Mouse (Mus musculus) forebrain, embryonic 12.5 days (tissue): Measurements from ENCODE around the gene Igsf3. TPM values are rescaled to one million over a fixed set of nuclear protein-coding genes. Genes with fewer than 3 reads are reported as not detected.
"Not testable (repeated sequence)": the region's sequence is repeated elsewhere in the genome, so short reads cannot be mapped to it uniquely, and the experiment has no call there.

Experiments used
- ATAC-seq: fragments of 200-750 bp; cut with Nextera tagmentation; 2 replicates; pipeline ENCODE4 v1.8.0; 2017; ENCODE audit warnings: moderate TSS enrichment; ENCODE audit not compliant: low FRiP score
- H3K27ac ChIP-seq: fragments of 300-500 bp; sonication (generic); 2 replicates; pipeline ENCODE4 v1.5.1; 2016; ENCODE audit warnings: mild to moderate bottlenecking
- H3K27me3 ChIP-seq: fragments of 300-500 bp; sonication (generic); 2 replicates; pipeline ENCODE4 v1.6.1; 2016; ENCODE audit warnings: mild to moderate bottlenecking
- H3K36me3 ChIP-seq: fragments of 300-500 bp; sonication (generic); replicated peaks from 2 replicates; pipeline ENCODE4 v1.6.1; 2016; ENCODE audit warnings: mild to moderate bottlenecking
- H3K4me1 ChIP-seq: fragments of 300-500 bp; sonication (generic); 2 replicates; pipeline ENCODE4 v1.6.1; 2016
- H3K4me2 ChIP-seq: fragments of 300-500 bp; sonication (generic); 2 replicates; pipeline ENCODE4 v1.6.1; 2016; ENCODE audit warnings: mild to moderate bottlenecking, moderate library complexity
- H3K4me3 ChIP-seq: fragments of 300-500 bp; sonication (generic); replicated peaks from 2 replicates; pipeline ENCODE4 v1.5.1; 2016; ENCODE audit warnings: mild to moderate bottlenecking
- H3K9ac ChIP-seq: fragments of 300-500 bp; sonication (generic); 2 replicates; pipeline ENCODE4 v1.6.1; 2016; ENCODE audit warnings: mild to moderate bottlenecking
- H3K9me3 ChIP-seq: fragments of 300-500 bp; sonication (generic); 2 replicates; pipeline ENCODE4 v1.6.1; 2016
- WGBS: fragments of 180-500 bp; shearing (Covaris S2); methylation state at CpG from one replicate; pipeline ENCODE4 v1.1.7; 2016; 5-methylcytosine and 5-hydroxymethylcytosine counted together
- polyA plus RNA-seq: library from polyadenylated mRNA; unstranded; fragments of >200 nt; fragmentation: Nextera tagmentation; extraction: Ambion mirVana; gene quantifications from 2 replicates; pipeline ENCODE4 v1.2.1, GENCODE M21; 2016

Igsf3 gene
- polyA plus RNA-seq, 1 experiment from 2014 or later, result 27.8 TPM

GRCm38 (mm10) chr3:101410745-101411144 lies 33.9 kb downstream of the Igsf3 start:
- no peak for ATAC-seq
- WGBS, result 34% methylated on average over 3 of the region's 3 CpGs
- Histone ChIP-seq H3K4me1 (peaks cover 38% of the 10 kb centered on the region), H3K9me3 (no peaks in the 10 kb centered on the region), H3K4me3 (no peak overlapping the region), H3K27me3 (no peaks in the 10 kb centered on the region), H3K36me3 (no peaks in the 10 kb centered on the region), H3K27ac (no peak overlapping the region), H3K9ac (no peak overlapping the region), H3K4me2 (no peak overlapping the region)

DNA sequence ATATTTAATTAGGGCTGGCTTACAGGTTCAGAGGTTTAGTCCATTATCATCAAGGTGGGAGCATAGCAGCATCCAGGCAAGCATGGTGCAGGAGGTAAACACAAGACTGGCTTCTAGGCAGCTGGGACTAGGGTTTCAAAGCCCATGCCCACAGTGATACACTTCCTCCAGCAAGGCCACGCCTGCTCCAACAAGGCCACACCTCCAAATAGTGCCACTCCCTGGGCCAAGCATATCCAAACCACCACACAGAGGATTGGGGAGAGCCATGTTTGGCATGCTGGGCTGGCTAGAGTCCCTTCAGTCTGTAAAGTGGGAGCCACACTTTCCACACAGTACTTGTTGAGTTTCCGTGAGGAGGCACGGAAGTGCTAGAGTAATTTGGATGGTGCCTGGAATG lies 34.7 kb downstream of the Igsf3 start:
- Histone ChIP-seq H3K27me3 (no peaks in the 10 kb centered on the region), H3K9me3 (no peaks in the 10 kb centered on the region), H3K4me1 (peaks cover 39% of the 10 kb centered on the region), H3K4me2 (no peak overlapping the region), H3K9ac (no peak overlapping the region), H3K36me3 (no peaks in the 10 kb centered on the region), H3K4me3 (no peak overlapping the region), H3K27ac (no peak overlapping the region)
- WGBS, result 85% methylated on average over 3 of the region's 3 CpGs
- ATAC-seq, result no peak

GRCm38 (mm10) chr3:101412115-101412514 lies 35.2 kb downstream of the Igsf3 start:
- WGBS, result 75% methylated on average over 6 of the region's 6 CpGs
- no peak overlapping the region for H3K4me2 ChIP-seq
- H3K36me3 ChIP-seq, result no peaks in the 10 kb centered on the region
- ATAC-seq, result no peak
- H3K27ac ChIP-seq, result no peak overlapping the region
- no peaks in the 10 kb centered on the region for H3K9me3 ChIP-seq
- H3K4me1 ChIP-seq, result peaks cover 43% of the 10 kb centered on the region
- H3K27me3 ChIP-seq, result no peaks in the 10 kb centered on the region
- H3K4me3 ChIP-seq, result no peak overlapping the region
- no peak overlapping the region for H3K9ac ChIP-seq

GRCm38 (mm10) chr3:101413013-101413412 lies 36.1 kb downstream of the Igsf3 start:
- ATAC-seq, H3K4me3 ChIP-seq, H3K4me2 ChIP-seq, H3K9ac ChIP-seq, H3K27ac ChIP-seq, H3K27me3 ChIP-seq, H3K36me3 ChIP-seq, H3K9me3 ChIP-seq: not testable (repeated sequence)
- peaks cover 43% of the 10 kb centered on the region for H3K4me1 ChIP-seq
- 91% methylated on average over 5 of the region's 5 CpGs for WGBS

DNA sequence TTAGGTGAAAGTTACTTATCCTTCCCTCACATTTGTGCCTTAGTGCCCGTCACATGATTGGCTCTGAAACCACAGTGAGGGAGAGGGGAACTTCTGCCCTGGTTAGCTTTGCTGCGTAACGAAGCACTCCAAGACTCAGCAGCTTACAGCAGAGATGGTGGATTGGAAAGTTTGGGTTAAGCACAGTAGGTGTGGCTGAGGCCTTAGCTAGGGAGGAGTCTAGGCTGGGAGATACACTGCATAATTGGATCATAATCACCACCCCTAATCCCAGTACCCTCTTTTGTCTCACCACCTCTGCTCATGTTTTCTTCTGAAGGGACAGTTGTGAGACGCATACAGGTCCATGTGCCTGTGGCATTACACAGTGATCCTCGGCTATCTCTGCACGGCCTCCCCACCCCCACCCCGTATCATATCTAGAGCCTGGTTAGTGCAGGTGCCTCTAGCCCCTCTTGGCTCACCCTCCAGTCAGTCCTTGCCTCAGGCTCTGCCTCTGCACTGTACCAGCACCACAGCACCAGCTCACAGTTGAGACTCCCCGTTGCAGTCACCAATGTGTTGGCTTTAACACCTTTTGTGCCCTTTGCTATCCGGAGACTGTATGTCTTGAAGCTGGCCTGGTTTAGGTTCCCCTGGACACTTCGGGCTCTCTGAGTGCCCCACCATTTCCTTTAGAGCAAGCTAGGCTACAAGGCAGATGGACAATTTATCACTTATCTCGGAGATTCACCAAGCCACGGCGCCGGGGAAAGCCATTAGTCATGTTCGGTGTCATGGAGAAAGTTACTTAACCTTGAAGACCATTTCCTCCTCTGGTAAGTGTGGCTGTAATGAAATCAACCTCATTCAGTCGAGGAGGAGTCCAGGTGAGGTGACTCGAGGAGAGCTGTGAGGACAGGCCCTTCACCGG lies 42.1 kb downstream of the Igsf3 start:
- Histone ChIP-seq H3K9ac (no peak overlapping the region), H3K9me3 (no peaks in the 10 kb centered on the region), H3K4me2 (no peak overlapping the region), H3K36me3 (no peaks in the 10 kb centered on the region), H3K4me1 (peaks cover 24% of the 10 kb centered on the region; the same call in 1 of the 2 replicates), H3K27me3 (no peaks in the 10 kb centered on the region), H3K27ac (no peak overlapping the region), H3K4me3 (no peak overlapping the region)
- 89% methylated on average over 18 of the region's 18 CpGs for WGBS
- ATAC-seq, result no peak

- H3K9me3 ChIP-seq, result no peaks in the 10 kb centered on the region
- H3K4me2 ChIP-seq, result no peak overlapping the region
- 85% methylated on average over 10 of the region's 10 CpGs for WGBS
- peaks cover 28% of the 10 kb centered on the region for H3K4me1 ChIP-seq
- no peak overlapping the region for H3K27ac ChIP-seq
- H3K4me3 ChIP-seq, result no peak overlapping the region
- no peak for ATAC-seq
- no peaks in the 10 kb centered on the region for H3K36me3 ChIP-seq
- no peak overlapping the region for H3K9ac ChIP-seq
- H3K27me3 ChIP-seq, result no peaks in the 10 kb centered on the region
These were observed 42.7 kb downstream of the Igsf3 start for GRCm38 (mm10) chr3:101419653-101419994.

DNA sequence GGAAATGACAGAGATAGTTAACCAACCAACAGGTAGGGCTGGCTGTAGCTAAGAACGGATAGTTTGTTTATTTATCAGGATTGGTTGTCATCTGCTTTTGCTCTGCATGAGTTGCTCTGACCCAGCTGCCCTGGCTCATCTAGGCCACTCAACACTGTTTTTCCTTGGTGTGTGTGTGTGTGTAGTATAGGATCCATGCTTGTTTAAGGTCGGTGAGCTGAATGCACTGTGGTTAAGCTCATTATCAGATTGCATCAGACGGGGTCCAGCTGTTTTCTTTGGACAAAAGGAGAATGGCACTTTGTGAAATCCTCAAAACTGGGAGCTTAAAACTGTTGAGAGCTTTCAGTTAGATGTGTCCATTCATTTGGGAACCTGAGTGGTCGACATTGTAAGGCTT lies 46.3 kb downstream of the Igsf3 start:
- Histone ChIP-seq H3K27me3 (no peaks in the 10 kb centered on the region; the same call in 1 of the 2 replicates), H3K4me1 (peaks cover 30% of the 10 kb centered on the region), H3K27ac (no peak overlapping the region), H3K4me3 (no peak overlapping the region), H3K9ac (no peak overlapping the region), H3K9me3 (no peaks in the 10 kb centered on the region), H3K36me3 (peaks cover 5% of the 10 kb centered on the region; the same call in 1 of the 2 replicates), H3K4me2 (no peak overlapping the region)
- whole genome bisulfite sequencing, result 23% methylated on average over 4 of the region's 4 CpGs
- no peak for ATAC-seq

GRCm38 (mm10) chr3:101424295-101424885 lies 47.5 kb downstream of the Igsf3 start:
- Histone ChIP-seq H3K9me3 (no peaks in the 10 kb centered on the region), H3K4me2 (no peak overlapping the region), H3K9ac (no peak overlapping the region), H3K4me1 (peaks cover 25% of the 10 kb centered on the region), H3K36me3 (peaks cover 5% of the 10 kb centered on the region; the same call in 1 of the 2 replicates), H3K4me3 (no peak overlapping the region), H3K27me3 (no peaks in the 10 kb centered on the region; the same call in 1 of the 2 replicates), H3K27ac (no peak overlapping the region)
- WGBS, result 90% methylated on average over 10 of the region's 10 CpGs
- no peak for ATAC-seq

DNA sequence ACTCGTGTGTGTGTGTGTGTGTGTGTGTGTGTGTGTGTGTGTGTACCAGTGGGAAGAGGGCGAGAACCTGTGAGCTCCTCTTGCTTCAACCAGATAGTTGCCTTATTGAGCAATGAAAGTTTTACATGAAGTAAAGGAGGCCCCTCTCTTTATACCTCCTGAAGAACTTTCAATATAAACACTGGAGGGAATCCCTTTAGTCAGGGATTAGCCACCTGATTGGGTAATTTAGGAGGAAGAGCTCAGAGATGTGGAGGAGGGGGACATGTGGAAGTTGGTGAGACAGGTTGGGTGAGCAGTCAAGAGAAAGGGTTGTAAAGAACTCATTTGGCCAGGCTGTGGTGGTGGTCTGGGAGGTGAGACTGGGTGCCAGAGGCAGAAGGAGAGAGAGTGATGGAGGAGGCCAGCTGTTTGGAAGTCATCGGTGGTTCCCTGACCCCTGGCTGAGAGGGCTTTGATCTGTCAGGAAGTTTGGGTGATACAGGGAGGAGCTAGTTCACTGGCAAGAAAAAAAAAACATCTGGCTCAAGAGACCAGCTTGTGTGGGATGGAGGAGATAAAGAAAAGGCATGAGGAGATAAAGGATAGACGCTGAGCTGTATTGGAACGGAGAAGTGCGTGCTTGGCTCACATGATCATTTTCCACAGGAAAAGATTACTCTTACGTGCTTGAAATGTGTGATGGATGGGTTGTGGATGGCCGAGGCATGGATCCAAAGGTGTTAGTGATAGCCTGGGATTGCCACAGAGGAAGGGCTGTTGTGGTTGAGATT lies 53.3 kb downstream of the Igsf3 start:
- Histone ChIP-seq H3K36me3 (peaks cover 5% of the 10 kb centered on the region; the same call in 1 of the 2 replicates), H3K4me2 (no peak overlapping the region), H3K9ac (no peak overlapping the region), H3K4me3 (no peak overlapping the region), H3K27ac (no peak overlapping the region), H3K4me1 (peaks cover 2% of the 10 kb centered on the region; the same call in 1 of the 2 replicates), H3K9me3 (no peaks in the 10 kb centered on the region), H3K27me3 (no peaks in the 10 kb centered on the region; the same call in 1 of the 2 replicates)
- ATAC-seq, result no peak
- WGBS, result 90% methylated on average over 8 of the region's 8 CpGs

DNA sequence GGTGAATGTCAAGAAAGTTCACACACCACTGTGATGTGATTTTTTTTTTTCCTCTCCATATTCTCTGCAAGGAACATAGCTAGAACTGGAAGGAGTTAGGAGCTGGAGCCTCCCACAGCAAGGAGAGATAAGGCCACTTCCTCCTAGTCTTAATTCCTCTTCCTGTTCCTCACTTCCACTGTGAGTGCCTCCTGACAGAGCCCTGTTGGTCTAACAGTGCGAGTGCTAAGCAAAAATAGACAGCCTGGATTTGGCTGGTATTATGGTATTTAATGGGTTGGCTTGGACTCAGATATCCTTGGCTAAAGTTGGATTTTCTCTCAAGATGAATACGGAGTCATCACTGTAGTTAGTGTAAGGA lies 53.9 kb downstream of the Igsf3 start:
- Histone ChIP-seq H3K27ac (no peak overlapping the region), H3K9ac (no peak overlapping the region), H3K9me3 (no peaks in the 10 kb centered on the region), H3K4me3 (no peak overlapping the region), H3K4me2 (no peak overlapping the region), H3K36me3 (peaks cover 10% of the 10 kb centered on the region), H3K4me1 (no peaks in the 10 kb centered on the region), H3K27me3 (no peaks in the 10 kb centered on the region; the same call in 1 of the 2 replicates)
- WGBS, result 94% methylated on average over 2 of the region's 2 CpGs
- no peak for ATAC-seq

DNA sequence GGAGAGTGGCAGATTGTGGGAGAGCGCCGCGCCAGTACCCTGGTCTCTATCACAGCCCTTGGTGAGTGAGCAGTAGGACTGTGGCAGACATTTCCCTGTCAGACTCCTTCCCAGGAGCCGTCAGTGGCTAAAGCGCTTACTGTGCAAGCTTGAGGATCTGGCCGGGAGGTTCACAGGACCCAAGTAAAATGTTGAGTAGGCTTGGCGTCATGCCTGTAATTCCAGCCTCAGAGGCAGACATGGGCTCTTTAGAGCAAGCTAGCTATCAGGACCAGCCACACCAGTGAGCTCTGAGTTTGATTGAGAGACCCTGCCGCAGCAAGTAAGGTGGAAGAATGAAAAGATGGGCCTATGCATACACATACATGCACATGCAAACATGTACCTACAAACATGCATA lies 58.8 kb downstream of the Igsf3 start:
- Histone ChIP-seq H3K4me3 (no peak overlapping the region), H3K27ac (no peak overlapping the region), H3K9me3 (no peaks in the 10 kb centered on the region), H3K9ac (no peak overlapping the region), H3K36me3 (peaks cover 25% of the 10 kb centered on the region), H3K4me1 (no peaks in the 10 kb centered on the region), H3K27me3 (no peaks in the 10 kb centered on the region), H3K4me2 (no peak overlapping the region)
- WGBS, result 90% methylated on average over 8 of the region's 8 CpGs
- no peak for ATAC-seq

DNA sequence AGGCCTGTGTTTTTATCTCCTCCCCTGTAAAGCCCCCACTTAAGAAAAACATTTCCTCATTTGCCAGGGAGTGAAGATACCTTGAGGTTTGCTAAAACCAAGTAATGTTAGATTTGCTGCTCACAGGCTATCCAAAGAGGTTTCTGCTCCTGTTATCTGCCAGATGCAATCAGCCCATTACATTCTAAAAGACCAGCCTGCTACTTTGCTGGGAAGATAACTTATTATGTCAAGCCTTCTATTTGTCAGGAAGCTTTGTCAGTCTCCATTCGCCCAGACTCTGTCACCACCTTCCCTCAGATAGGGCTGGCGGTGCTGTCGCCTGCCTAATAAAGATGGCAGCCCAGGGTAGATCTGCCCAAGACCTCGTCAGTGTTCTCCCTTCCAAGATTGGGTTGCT lies 59.6 kb downstream of the Igsf3 start:
- Histone ChIP-seq H3K9me3 (no peaks in the 10 kb centered on the region), H3K4me3 (no peak overlapping the region), H3K36me3 (peaks cover 25% of the 10 kb centered on the region)

More for the DNA sequence above, 59.6 kb downstream of the Igsf3 start:
- no peak overlapping the region for H3K9ac ChIP-seq
- no peak overlapping the region for H3K27ac ChIP-seq
- no peaks in the 10 kb centered on the region for H3K27me3 ChIP-seq
- no peak for ATAC-seq
- 86% methylated on average over 4 of the region's 4 CpGs for WGBS
- H3K4me1 ChIP-seq, result no peaks in the 10 kb centered on the region
- no peak overlapping the region for H3K4me2 ChIP-seq
